Mouse (Mus musculus): ENCODE results near the gene Zfp672.

Zfp672 gene

DNA sequence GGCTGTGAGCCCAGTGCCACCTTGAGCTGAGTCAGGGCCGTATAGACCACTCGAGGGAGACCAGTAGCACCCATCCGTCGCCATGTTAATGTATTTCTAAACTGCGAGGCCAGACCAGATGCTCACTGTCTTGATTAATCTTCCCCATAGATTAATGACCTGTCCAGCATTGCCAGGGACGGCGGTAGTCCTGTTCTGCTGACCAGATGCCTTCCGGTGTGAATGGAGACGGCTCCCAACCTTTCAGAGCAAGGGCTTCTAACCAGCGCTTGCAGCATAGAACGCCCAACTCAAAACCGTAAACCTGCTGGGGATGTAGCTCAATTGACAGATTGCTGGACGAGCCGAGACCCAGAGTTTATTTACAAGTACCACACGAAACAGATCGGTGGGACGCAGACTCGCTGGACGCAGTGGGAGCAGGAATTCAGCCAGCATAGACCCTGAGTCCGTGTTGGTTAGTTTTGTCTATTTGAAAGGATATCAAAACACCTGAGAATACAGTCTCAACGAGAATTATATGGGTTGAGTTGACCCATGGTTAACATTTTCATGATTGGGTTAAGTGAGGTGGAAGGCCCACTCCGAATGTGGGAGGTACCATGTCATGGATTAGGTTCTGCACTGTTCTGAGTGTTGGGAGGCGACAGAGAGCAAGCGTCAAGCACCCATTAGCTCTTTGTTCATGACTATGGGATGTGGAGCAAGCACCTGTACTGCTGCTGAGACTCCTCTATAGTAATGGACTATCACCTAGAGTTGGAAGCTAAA lies 6.4 kb downstream of the Zfp672 start:
- no peak for DNase-seq

- DNase-seq = peak; percentile 99
Observed at GRCm38 (mm10) chr11:58322824-58323569, 7.1 kb downstream of the Zfp672 start.

GRCm38 (mm10) chr11:58316768-58317390 lies 13.3 kb downstream of the Zfp672 start:
- no peak for DNase-seq

DNA sequence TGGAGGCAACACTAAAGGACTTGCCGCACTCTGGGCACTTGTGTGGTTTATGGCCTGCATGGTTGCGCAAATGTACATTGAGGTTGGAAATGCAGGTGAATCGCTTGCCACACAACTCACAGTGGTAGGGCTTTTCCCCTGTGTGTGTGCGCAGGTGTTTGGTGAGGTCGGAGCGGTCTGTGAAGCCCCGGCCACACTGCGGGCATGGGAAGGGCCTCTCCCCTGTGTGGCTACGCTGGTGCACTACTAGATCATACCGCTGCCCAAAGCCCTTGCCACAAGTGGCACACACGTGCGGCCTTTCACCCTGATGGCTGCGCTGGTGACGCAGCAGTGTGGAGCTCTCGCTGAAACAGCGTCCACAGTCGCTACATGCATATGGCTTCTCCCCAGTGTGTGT lies 13.8 kb downstream of the Zfp672 start:
- no peak for DNase-seq

DNA sequence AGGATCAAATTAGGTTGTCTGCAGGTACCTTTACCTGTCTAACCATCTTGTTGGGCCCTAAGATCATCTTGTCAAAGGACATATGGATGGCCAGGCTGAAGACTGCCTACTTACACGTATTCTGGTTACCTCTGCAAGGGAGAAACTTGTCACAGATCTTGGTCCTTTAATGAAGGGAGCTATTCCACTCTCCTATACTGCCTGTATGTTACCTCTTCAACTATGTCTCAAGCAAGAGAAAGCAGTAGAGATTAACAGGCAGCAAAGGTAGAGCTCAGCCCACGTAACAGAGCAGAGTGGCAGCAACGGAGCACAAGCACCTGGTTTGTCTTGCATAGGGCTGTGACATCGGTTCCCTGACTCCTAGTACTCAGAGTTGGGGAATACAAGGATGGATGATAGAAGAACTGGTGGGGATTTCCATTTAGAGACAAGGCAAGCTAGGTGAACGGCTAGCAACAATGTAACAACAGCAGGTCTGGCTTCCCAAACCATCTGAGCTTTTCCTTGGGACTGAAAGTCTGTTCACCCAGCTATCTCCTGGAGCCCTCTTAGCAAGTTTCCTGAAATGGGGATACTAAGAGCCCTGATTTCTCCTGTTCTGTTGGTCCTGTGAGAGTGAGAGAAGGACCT lies 14.5 kb downstream of the Zfp672 start:
- no peak for DNase-seq

GRCm38 (mm10) chr11:58314069-58314468 lies 16.1 kb downstream of the Zfp672 start:
- DNase-seq = peak; percentile 49

DNA sequence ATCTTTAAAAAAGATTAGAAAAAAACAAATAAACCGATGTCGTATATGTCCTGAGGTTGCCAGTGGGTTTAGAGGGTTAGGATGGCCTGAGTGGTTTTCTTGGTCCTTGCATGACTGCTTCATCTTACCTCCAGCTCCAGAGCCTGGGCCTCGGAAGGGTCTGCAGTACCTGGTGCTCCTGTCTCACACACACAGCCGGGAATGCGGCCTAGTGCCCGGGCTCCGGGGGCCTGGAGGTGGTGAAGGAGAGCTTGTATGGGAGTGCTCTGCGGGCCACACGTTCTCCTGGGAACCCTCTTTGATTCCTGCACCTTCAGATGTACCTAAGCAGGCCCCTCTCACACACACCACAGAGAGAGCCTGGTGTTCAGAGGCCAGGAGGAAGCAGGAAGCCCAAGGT lies 21.5 kb downstream of the Zfp672 start:
- no peak for DNase-seq

DNA sequence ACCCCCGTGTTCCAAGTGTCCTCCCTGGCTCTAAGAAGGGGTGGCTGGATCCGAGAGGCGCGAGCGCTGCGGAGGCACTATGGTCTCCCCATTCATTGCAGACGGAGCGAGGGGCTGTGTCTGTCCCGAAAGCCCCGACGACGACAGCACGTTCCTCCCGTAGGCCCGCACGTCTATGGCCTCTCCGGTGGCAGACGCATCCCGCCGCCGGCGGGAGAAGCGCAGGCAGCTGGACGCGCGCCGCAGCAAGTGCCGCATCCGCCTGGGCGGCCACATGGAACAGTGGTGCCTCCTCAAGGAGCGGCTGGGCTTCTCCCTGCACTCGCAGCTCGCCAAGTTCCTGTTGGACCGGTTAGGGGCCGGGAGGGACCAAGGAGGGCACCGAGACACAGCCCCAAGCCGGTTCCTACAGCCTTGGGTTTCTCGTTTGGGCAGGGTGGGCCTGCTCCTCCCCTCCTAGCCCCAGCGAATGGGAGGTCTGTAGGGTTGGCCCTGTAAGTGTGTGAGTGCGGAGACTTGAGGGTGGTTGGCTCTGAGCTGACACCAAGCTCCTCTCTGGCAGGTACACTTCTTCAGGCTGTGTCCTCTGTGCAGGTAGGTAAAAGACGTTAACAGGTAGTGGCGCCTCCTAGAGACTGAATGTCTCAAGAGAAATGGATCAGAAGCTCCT lies 22.6 kb downstream of the Zfp672 start:
- DNase-seq = peak; percentile 79

GRCm38 (mm10) chr11:58306860-58307308 lies 23.3 kb downstream of the Zfp672 start, which contains the start of gene Zfp692:
Zfp692 (plus strand) TSS chr11:58307069.
- DNase-seq = peak; percentile 98

DNA sequence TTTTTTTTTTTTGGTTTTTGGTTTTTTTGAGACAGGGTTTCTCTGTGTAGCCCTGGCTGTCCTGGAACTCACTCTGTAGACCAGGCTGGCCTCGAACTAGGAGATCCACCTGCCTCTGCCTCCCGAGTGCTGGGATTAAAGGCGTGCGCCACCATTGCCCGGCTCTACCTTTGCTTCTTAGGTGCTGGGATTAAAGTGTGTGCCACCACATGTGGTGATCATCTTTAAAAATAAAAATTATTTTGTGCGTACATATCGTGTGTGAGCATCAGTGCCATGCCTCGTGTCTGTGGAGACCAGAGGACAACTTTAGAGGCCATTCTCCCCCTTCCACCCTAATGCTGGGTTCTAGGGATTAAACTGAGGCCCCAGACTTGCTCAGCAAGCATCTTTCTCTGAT lies 24.8 kb downstream of the Zfp672 start:
- peak; percentile 33 for DNase-seq

DNA sequence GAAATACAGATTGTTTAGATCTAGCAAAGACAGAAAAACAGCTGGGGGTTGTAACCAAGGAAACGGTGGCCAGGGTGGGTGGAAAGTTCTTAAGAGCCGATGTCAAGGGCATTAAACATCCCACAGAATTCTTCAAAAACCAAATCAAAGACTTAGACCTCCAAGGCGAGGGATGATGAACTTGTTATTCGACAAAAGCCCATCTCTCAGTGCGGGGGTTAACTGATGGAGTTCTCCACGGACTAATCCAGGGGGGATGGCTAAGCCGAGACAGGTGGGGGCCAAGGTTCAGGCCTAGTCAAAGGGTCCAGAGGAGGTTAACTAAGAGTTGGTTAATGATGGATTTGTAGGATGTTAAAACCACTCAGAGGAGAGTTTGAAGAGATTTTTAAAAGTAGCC lies 26.5 kb downstream of the Zfp672 start:
- DNase-seq = peak; percentile 14

GRCm38 (mm10) chr11:58302774-58303445 lies 27.2 kb downstream of the Zfp672 start:
- DNase-seq = no peak

DNA sequence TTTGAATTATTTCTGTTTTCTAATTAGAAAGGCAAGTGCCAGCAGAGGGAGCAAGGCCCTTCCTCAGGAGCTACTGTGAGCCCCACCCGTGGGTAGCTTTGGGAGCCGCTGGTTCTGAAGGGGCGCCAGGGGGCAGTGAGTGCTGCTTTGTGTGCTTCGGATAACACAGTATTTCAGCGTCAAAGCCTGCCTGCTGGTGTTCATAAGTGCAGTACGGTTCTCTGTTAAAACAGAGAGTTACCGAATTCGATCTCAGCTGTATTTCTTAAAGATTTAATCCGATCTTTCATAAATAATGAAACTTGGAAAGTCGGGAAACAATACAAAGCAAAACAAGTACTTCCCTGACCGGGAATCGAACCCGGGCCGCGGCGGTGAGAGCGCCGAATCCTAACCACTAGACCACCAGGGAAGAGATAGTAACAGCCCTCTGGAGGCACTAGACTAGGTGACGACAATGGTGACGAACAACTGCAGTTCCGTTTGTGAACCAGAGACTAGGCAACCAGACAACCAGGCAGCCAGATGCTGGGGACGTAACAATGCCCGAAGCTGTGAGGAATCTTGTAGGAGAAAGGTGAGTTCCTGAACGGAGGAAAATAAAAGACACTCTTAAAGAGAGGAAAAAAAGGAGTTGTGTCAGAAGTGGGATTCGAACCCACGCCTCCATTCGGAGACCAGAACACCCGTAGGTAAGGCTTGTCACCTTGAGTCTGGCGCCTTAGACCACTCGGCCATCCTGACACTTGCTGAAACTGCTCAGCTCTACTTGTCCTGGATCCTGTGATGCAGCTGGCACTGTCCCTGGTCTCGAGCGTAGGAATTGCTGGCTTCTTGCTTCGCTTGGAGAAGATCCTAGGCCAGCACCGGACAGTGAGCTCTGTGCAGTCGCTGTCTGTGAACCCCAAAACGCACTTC lies 28.0 kb downstream of the Zfp672 start:
- DNase-seq = peak; percentile 96

DNA sequence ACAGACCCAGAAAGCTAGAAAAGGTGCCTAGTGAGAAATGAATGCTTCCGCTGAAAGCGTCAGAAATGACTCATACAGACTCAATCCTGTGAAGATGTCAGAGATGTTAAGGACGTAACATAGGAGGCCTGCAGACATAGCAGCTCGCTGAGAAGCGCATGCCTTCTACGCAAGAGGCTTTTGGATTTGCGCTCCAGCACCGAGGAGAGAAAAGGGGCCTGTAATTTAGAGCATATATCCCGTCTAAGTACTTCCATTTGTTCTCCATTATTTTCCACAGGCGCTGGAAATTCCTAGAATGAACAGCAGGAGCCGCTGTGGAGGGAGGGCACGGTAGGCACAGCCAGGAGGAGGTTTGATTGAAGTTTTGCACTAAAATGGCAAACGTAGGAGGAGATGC lies 29.1 kb downstream of the Zfp672 start:
- peak; percentile 72 for DNase-seq

- DNase-seq = no peak
Observed at GRCm38 (mm10) chr11:58297396-58297795, 32.7 kb downstream of the Zfp672 start.

GRCm38 (mm10) chr11:58292791-58293190 lies 37.3 kb downstream of the Zfp672 start:
- DNase-seq = no peak

DNA sequence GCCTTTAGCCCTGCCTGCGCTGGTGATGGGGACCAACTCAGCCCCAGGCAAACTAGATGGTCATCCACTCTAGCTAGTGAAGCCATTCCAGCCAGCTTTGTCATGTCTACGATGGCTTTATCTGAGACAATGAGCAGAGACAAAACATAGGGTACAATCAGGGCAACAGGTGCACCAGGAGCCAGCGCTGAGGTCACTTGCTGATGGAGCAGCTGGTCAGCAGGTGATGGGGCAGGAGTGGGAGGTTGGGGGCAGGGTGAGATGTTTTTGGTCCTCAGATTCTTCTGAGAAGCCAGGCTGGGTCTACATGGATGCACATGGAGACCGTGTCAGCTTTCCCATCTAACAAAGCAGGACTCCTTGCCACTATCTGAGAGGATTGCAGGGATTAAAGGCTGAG lies 39.3 kb downstream of the Zfp672 start:
- no peak for DNase-seq

DNA sequence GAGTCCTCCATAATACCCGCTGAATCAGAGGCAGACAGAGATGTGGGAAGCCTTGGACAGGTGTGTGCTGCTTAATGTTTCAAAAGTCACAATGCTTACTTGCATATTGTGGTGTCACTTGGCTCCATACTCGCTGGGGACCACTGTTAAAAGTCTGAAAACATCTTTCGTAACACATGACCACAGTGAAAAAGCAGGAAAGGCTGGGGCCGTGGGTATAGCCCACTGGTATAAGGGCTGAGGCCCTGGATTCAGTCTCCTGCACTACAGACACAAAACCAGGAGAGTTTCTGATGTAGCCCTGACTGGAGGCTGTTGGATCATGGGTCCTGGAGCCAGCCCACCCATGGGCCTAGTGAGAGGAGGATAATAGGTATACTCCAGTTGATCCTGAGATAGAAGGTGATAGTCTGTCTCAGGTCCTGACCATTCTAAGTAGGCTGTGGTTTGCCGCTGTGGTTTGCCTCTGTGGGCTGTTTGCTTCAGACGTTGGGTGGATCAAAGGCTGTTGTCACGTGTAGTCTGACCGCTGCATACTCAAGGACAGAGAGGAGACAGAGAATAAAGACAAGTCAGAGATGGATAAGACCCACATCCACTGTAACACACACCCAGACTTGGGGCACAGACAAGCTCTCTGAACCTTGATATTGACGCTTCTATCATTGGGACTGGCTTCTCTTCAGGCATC lies 40.0 kb downstream of the Zfp672 start:
- no peak for DNase-seq

- no peak for DNase-seq
Observed at GRCm38 (mm10) chr11:58282518-58282917, 47.6 kb downstream of the Zfp672 start.

DNA sequence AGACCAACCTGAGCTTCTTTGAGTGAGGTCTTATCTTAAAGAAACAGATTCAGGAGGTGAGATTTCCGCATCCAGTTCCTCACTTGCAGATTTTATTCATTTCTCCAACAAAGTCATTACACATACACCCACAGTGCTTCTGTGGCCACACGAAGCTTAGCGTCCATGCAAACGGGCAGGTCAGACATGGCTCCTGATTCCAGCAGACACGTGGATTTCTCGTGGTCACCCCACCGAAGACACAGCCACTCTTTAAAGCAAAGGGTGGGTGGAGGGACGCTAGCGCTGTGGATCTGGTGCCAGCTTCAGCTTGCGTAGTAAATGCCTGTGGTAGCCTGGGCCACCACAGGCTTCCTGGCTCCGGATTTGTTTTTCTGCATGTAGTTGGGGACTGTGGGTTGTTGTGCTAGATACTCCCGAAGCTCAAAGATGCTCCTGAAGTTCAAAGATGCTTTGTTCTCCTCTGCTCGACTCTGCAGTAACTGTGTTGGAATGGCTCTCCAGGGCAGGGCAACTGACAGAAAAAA lies 48.1 kb downstream of the Zfp672 start:
- DNase-seq = no peak
